Mouse (Mus musculus) kidney, postnatal 14 days (tissue): ENCODE measurements around the gene Aacs.

ENCODE experiments used
- DNase-seq: peaks from one replicate; pipeline ENCODE4 v3.0.0; 2022; ENCODE audit warnings: mixed read lengths

Aacs gene

DNA sequence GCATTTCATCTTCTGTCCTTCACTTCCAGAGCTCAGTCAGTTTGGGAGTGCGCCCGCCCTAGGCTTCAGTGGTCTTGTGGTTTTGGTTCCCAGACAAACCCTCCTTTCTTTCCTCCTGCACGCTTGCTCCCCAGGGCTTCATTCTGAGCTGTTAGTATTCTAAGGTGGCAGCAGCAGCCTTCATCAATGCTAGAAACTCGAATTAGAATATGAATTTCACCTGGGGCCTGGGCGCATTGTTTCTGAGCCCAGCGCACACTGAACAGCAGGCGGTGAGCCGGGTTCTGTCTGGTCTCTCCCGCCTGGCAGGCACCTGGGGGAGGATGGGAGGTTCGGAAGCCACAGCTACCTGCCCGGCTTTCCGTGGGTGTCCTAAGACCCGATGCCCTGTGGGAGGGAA is 70.7 kb downstream of the Aacs start:
- no peak for DNase-seq

DNA sequence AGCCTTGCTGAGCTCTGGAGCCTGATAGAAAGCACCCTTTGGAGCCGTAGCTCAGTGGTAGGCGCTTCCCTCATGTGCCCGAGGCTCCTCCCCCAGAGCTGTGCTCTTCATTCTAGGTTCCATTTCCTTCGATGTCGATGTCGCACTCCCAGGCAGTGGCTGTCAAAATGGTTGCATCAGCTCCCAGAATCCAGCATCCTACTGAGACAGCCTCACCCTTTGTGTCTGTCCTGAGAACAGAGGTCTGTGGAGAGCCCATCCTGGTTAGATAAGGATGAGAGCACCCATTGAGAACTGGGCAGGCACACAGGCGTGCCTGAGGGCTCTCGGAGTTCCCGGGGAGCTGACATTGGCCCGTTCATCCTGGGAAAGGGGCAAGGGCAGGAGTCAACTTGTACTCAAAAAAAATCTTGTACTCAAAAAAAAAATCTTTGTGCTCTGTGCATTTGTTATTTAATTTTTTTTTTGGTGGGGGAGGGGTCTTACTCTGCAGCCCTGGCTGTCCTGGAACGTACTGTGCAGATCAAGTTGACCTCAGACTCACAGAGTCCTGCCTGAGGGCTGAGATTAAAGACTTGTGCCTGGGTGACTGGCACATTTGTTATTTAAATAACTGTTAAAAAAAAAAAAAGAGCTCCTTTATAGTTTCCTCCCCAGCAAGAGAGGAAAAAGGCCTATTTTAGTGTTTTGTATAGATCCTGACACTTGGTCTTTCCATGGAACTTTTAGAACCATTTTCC is 74.3 kb downstream of the Aacs start:
- DNase-seq = no peak

DNA sequence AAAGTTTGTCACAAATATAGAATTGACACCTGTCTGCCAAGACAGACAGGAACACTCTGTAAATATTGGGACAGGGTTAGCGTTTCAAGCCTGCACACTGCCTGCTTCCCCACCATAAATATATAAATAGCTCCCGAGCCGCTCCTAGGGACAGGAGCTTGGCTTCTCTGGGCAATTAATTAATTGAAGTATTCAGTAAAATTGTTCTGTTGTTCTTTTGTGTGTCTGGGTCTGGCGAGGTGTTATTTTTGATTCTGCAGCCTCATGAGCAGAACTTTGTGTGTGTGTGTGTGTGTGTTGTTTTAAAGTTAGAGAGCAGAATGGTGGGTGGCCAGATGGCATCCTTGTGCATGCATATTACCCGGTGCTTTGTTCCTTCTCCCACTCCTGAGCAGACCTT is 80.1 kb downstream of the Aacs start:
- DNase-seq = no peak

DNA sequence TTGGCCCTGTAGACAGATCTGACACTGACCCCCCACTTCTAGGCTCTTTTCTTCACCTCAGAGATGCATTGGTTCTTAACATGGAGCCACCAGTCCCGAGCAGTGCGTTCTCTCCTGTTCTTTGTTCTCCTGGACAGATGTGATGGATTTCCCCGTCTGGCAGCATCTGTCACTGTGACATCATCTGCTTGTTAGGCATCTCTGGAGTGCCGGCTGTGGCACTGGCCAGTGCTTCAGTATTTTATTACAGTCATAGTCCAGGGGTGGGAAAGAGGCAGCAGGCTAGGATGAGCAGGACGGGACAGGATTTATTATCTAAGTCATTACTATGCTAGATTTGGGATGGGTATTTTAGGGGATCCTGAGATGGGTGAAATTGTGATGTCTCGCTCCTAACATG is 87.9 kb downstream of the Aacs start:
- DNase-seq = no peak

DNA sequence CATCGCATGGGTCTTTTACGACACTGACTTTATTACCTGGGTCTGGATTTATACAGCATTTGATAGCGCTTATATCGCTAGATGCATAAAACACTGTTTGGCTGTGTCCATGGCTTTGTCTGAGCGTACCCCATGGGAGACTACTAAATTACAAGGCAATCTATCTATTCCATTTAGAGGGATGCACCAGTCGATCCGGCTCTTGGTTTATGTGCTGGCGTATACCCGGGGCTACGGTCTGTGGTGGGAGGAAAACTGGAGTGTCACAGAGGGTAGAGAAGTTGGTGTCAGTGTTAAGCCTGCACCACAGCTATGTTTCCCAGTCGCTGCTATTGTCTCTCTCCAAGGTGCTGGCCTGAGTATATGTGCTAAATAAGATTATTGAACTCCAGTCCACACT is 90.1 kb downstream of the Aacs start:
- DNase-seq = no peak
